Mouse (Mus musculus) hindbrain, embryonic 13.5 days (tissue): ENCODE data around the gene Ppp1r9b. TPM values are rescaled to one million over a fixed set of nuclear protein-coding genes. Genes with fewer than 3 reads are reported as not detected.

Experiments
- ATAC-seq: fragments of 200-750 bp; cut with Nextera tagmentation; 2 replicates; pipeline ENCODE4 v1.8.0; 2017; ENCODE audit warnings: moderate TSS enrichment; ENCODE audit not compliant: low FRiP score
- H3K27ac ChIP-seq: fragments of 300-500 bp; sonication (generic); 2 replicates; pipeline ENCODE4 v1.5.1; 2015; ENCODE audit warnings: inconsistent platforms, mild to moderate bottlenecking, moderate library complexity
- H3K27me3 ChIP-seq: fragments of 300-500 bp; sonication (generic); 2 replicates; pipeline ENCODE4 v1.6.1; 2015; ENCODE audit warnings: mild to moderate bottlenecking, inconsistent platforms
- H3K36me3 ChIP-seq: fragments of 300-500 bp; sonication (generic); 2 replicates; pipeline ENCODE4 v1.6.1; 2015; ENCODE audit warnings: mild to moderate bottlenecking, inconsistent platforms
- H3K4me1 ChIP-seq: fragments of 300-500 bp; sonication (generic); replicated peaks from 2 replicates; pipeline ENCODE4 v1.6.1; 2015; ENCODE audit warnings: inconsistent platforms
- H3K4me2 ChIP-seq: fragments of 300-500 bp; sonication (generic); 2 replicates; pipeline ENCODE4 v1.6.1; 2015; ENCODE audit warnings: inconsistent platforms, mild to moderate bottlenecking, moderate library complexity
- H3K4me3 ChIP-seq: fragments of 300-500 bp; sonication (generic); 2 replicates; pipeline ENCODE4 v1.5.1; 2015; ENCODE audit warnings: mild to moderate bottlenecking, inconsistent platforms
- H3K9ac ChIP-seq: fragments of 300-500 bp; sonication (generic); 2 replicates; pipeline ENCODE4 v1.6.1; 2015; ENCODE audit warnings: mild to moderate bottlenecking, inconsistent platforms
- H3K9me3 ChIP-seq: fragments of 300-500 bp; sonication (generic); 2 replicates; pipeline ENCODE4 v1.6.1; 2016; ENCODE audit warnings: inconsistent platforms
- WGBS: fragments of 180-500 bp; shearing (Covaris S2); methylation state at CpG from one replicate; pipeline ENCODE4 v1.1.7; 2015; 5-methylcytosine and 5-hydroxymethylcytosine counted together
- polyA plus RNA-seq: library from polyadenylated mRNA; unstranded; fragments of >200 nt; fragmentation: Nextera tagmentation; extraction: Ambion mirVana; gene quantifications from 2 replicates; pipeline ENCODE4 v1.2.1, GENCODE M21; 2015

The Ppp1r9b gene
- polyA plus RNA-seq, 1 experiment from 2014 or later, result 17.3 TPM

DNA sequence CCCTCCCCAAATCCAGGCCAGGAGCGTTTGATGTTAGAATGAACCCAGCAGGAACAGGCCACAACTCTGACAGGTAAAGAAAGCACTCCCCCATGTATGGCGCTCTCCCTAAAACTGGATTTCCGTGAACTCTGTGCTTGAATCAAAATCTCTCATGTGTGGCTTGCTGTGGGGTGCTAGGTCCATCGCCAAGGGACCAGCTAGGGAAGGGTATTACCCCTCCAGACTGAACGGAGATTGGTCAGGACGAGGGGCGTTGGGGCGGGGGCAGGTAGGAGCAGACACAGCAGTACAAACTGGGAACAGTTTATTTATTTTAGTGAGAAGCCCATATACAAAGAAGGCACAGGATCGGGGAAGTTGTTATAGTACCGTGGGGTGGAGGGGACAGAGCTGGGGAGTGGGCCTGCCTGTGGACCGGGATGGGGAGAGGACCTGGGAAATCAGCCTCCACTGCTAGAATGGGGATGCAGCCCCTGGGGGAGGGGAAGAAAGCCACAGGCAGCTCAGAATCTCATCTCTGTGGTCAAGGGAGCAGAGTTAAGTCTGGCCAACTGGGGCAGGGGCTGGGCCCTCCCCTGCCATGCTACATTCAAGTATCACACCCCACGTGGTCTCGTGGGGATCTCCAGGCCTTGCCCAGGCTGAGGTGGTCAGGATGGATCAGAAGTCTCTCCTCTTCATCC is 53.5 kb downstream of the Ppp1r9b start:
- 54% methylated on average over 13 of the region's 13 CpGs for WGBS
- Histone ChIP-seq H3K27me3 (peaks cover 15% of the 10 kb centered on the region; the same call in 1 of the 2 replicates), H3K9me3 (no peaks in the 10 kb centered on the region), H3K4me2 (no peak overlapping the region), H3K27ac (no peak overlapping the region), H3K4me1 (peaks cover 24% of the 10 kb centered on the region), H3K4me3 (no peak overlapping the region), H3K9ac (no peak overlapping the region), H3K36me3 (peaks cover 15% of the 10 kb centered on the region)
- no peak for ATAC-seq

DNA sequence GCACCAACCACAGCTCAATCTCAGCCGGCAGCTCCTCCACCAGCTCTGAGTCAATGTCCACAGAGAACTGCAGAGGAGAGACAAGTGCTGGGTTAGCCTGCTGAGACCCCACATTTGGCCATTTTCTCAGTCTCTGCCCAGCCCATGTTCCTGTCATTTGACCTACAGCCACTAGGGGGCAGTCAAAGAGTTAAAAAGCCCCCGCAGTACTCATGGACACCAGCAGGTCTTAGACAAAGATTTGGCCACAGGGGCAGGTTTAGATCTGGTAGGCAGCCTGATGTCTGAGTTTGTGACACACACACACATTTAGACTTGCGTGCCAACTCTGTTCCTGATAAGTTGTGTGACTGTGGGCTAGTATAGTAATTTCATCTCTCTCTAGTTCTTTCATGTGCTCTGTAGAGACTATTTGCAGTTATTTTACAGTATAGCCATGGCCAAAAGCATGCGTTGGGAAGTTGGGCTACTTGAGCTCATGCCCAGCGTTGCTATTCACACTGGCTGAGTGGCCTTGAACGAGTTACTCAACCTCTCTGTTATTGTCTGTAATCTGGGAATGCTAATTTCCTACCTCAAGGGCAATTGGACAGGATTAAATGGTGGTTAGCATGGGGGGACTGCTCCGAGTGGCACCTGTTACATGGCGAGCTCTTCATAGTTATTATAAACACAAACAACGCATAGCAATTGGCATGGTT is 56.3 kb downstream of the Ppp1r9b start:
- H3K4me3 ChIP-seq, result no peak overlapping the region
- H3K27me3 ChIP-seq, result peaks cover 10% of the 10 kb centered on the region; the same call in 1 of the 2 replicates
- H3K9me3 ChIP-seq, result no peaks in the 10 kb centered on the region
- no peak overlapping the region for H3K9ac ChIP-seq
- peak; percentile 58 for ATAC-seq
- WGBS, result 60% methylated on average over 9 of the region's 9 CpGs
- peaks cover 5% of the 10 kb centered on the region for H3K4me1 ChIP-seq
- H3K36me3 ChIP-seq, result peaks cover 26% of the 10 kb centered on the region
- H3K4me2 ChIP-seq, result no peak overlapping the region
- no peak overlapping the region for H3K27ac ChIP-seq

- peaks cover 7% of the 10 kb centered on the region; the same call in 1 of the 2 replicates for H3K4me1 ChIP-seq
- WGBS, result 84% methylated on average over 9 of the region's 9 CpGs
- H3K36me3 ChIP-seq, result peaks cover 59% of the 10 kb centered on the region
- no peak overlapping the region for H3K4me3 ChIP-seq
- H3K4me2 ChIP-seq, result no peak overlapping the region
- H3K9me3 ChIP-seq, result no peaks in the 10 kb centered on the region
- no peak overlapping the region for H3K9ac ChIP-seq
- ATAC-seq, result no peak
- no peak overlapping the region for H3K27ac ChIP-seq
- H3K27me3 ChIP-seq, result peaks cover 26% of the 10 kb centered on the region
Measured at GRCm38 (mm10) chr11:95053062-95053461, 62.2 kb downstream of the Ppp1r9b start.

Other genes starting within 250 kb of the Ppp1r9b start
- 0.14 TPM in 1 of 2 replicates, not detected in the other for gene Cdc34b, start 249.3 kb upstream of the Ppp1r9b start, polyA plus RNA-seq
- gene Tmem92, start 208.3 kb upstream of the Ppp1r9b start, polyA plus RNA-seq, result not detected in 2 replicates
- 128 and 217 TPM in 2 replicates for gene Col1a1, start 54.8 kb upstream of the Ppp1r9b start, polyA plus RNA-seq
- gene Hils1, start 23.4 kb upstream of the Ppp1r9b start, polyA plus RNA-seq, result not detected in 2 replicates
- gene Sgca, start 14.7 kb upstream of the Ppp1r9b start, polyA plus RNA-seq, result 0.23 and 0.52 TPM in 2 replicates
- gene Samd14, start 18.8 kb downstream of the Ppp1r9b start, polyA plus RNA-seq, result 132 and 142 TPM in 2 replicates
- gene Pdk2, start 50.3 kb downstream of the Ppp1r9b start, polyA plus RNA-seq, result 24.2 and 25.5 TPM in 2 replicates
- gene Itga3, start 85.8 kb downstream of the Ppp1r9b start, polyA plus RNA-seq, result 10.3 and 11.4 TPM in 2 replicates
- gene Dlx3, start 129.1 kb downstream of the Ppp1r9b start, polyA plus RNA-seq, result 0.44 and 0.49 TPM in 2 replicates
- gene Dlx4, start 155.2 kb downstream of the Ppp1r9b start, polyA plus RNA-seq, result 0.17 TPM in 1 of 2 replicates, not detected in the other